Mouse (Mus musculus) adrenal gland, postnatal 36 days (tissue): Measurements from ENCODE around the gene Arhgdib. TPM values are rescaled to one million over a fixed set of nuclear protein-coding genes. Genes with fewer than 3 reads are reported as not detected.

Experiments
- DNase-seq, 2 experiments: peaks; one replicate each; pipeline ENCODE4 v3.0.0; 2021; ENCODE audit warnings: mixed read lengths in 1 of 2
- total RNA-seq, 2 experiments: library from RNA; stranded (reverse); gene quantifications; 2 replicates each; pipeline ENCODE4 v1.2.3; 2021

The Arhgdib gene
- total RNA-seq, 2 experiments from 2014 or later = 20.4 to 24.2 TPM

DNA sequence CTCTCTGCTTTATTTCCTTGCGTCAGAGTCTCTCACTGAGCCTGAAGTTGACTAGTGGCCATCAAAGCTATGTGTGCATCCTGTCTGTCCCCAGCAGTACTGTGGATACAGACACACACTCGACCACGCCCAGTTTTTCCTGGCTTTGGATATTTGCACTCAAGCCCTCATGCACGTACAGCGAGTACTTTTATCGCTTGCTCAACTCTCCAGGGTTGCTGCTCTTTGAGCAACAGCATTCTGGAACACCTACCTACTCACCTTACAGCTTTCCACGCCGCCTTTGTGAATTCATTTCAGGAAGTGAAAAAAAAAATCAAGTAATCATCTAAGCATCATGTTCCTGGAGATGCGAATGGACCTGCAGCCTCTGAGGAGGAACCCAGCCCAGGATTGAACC lies 11.2 kb upstream of the Arhgdib start:
- no peak for DNase-seq

DNA sequence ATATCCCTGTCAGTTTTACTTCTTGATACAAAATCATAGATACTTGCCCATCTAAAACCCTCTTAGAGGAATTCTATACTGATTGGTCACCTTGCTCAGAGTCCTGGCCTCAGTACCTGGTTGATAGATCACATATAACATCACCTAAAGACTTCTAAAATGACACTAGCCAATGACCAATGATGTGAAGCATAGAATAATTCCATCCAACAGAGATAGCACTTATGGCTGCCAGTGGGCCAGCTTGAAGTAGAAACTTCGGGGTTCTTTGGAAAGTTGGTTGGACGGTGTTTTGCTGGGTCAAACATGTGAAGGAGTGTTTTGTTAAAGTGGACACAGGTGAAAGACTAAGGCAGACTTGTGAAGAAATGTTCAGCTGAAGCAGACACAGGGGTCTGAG lies 8.5 kb upstream of the Arhgdib start:
- DNase-seq = no peak

DNA sequence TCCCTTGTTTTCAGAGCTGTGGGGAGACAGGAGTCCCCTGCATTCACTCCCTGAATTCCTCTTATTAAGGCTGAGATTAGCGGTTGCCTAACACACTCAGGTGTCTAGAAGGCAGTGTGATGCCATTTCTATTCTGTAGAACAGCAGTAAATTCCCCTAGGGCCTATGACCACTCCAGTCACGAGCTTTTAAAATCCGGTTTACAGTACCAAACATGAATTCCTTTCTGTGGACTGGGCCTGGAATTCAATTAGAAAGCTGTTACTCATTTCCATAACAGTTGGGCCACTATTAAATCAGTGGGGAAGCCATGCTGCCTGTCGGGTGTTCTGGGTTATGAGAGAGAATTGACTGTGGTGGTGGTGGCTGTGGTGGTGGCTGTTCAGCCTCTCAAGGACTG lies 6.0 kb upstream of the Arhgdib start:
- DNase-seq = no peak

DNA sequence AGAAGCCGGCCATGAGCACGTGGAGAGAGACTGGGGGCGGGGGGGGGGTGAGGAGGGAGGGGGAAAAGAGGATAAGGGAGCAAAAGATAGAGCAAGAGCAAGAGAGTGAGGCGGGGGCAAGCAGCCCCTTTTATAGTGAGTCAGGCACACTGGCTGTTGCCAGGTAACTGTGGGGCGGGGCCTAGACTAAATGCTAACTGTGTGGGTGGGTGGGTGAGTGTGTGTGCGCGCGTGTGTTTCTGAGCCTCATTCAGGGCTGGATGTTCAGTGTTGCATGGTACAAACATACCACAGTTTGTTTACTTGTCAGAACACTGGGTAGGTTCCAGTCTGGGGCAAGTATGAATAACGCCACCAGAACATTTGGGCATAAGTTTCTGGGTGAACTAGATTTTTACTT lies 5.2 kb upstream of the Arhgdib start:
- no peak for DNase-seq

DNA sequence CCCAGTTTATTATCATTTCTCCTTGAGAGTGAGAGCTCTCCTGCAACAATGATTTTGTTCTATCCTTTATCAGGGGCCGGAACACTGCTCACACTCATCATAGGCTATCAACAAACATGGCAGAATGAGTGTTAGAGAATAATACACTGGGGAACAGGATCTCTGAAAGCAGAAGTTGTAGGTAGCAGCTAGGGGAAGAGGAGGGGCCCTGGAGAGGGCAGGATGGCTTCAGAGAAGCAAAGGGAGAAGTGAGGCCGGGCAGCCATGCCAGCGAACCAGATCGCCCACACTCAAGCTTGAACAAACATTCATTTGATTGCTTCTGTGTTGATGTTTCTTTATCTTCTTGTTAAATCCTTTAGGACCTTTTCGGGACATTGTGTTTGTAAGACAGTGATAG lies 4.5 kb upstream of the Arhgdib start:
- DNase-seq = no peak

DNA sequence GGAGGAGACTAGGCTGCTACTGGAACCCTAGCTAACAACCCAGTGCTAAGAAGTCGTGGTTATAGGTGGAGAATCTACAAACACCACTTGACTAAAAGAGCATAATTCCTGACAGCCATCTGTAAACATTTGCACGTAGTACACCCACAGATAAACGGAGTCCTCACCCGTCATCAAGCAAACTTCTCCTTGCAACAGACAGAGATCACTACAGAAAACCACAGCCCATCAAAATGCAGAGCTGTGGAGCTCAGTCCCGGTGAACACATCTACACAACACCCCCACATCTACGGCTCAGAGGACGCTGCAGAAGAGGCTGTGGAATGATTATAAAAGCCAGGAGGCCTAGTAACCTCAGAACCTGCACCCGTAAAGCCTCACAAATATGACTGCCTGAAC lies 2.8 kb upstream of the Arhgdib start:
- no peak for DNase-seq

DNA sequence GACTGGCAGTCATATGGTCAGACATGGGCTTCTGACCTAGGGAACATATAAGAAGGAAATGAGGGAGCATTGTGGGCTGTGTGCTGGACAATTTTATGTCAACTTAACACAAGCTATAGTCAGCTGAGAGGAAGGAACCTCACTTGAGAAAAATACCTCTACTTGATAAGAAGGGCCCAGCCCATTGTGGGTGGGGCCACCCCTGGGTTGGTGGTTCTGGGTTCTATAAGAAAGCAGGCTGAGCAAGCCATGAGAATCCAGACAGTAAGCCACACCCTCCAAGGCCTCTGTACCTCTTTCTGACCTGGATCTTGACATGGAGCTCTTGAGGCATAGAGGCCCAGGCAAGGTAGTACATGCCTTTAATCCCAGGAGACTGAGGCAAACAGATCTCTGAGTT lies 1.7 kb upstream of the Arhgdib start:
- DNase-seq = no peak

DNA sequence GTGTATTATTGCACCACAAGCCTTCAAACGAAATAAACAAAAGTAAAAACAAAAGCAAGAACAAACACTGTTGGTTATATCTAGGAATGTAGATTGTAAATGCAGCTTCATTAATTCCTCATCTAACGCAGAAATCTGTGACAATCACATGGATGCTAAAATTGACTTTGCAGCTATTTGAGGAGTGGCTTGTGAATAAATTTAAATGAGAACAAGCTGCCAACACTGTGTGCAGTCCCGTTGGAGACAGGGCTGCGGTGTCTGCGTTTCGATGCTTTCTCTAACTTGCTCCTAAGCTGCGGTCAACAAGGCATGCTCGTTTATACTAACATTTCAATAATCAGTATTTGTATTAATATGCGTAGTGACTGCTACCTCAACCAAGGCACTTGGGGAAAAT lies 581 bp upstream of the Arhgdib start:
- DNase-seq = no peak

DNA sequence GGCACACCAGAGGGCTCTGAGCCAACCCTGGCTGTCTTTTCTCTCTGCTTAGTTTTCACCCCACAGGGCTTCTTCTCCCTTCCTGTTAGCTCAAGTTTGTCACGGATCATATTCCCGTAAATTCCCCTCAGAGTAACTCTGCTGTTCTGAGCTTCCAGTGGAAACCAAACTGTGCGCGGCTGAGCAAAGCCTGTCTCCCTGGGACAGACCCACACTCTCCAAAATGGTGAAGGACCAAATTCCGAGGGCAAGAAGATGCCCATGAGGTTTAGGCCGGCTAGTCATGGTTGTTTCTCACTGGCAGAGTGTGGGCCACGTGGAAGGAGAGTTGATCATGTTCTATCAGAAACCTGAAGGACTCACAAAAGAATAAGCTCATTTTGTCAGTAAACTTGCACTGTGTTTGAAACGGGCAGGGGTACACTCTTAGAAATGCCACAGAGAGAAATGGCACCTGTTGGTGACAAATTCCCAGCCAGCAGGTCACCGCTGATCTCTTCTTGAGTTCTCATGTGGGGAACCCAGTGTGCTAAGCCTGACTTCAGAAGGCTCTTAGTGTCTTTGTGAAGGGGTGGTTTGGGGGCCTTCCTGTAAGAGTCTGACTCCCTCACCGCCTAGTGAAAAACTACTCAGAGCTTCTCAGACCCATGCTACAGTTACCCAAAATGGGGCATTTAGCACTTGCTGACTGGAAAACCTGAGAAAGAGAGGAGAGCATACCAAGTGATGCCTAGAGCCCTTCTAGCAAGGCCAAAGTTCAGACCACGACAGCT lies 1.3 kb downstream of the Arhgdib start:
- DNase-seq = peak in 1 of 2 experiments; percentile 18

DNA sequence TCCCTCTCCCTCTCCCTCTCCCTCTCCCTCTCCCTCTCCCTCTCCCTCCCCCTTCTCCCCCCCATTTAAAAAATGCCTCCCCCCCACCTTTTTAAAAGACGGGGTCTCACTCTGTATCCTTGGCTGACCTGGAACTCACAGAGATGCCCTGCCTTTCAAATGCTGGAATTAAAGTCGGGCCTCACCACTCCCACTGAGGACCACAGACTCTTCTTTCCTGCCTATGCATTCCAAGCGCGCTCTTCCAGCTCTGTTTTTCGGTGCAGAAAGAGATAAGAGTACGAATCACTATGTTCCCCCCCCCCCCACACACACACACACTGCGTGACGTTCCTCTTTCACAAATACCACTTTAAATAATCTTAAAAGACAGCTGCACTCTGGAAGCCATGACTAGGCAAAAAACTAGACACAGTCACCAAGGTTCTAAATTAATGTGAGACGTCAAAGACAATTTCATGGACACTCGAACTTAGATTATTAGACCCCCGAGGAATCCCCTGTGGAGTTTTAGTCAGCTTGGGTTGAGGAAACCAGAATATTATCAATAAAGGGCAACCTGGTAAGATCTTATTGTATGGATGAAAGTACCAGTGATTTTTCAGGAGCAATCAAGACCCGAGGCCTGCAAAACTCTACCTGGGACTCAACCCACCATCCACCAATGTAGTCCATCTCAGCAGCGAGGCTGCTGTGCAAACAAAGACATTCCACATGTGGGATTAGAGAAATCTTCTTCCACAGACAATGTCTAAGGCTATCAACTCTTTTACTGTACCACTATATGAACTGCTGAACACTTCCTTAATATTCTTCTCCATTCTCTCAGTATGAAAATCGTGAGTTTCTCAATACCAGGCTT lies 2.1 kb downstream of the Arhgdib start:
- no peak for DNase-seq

DNA sequence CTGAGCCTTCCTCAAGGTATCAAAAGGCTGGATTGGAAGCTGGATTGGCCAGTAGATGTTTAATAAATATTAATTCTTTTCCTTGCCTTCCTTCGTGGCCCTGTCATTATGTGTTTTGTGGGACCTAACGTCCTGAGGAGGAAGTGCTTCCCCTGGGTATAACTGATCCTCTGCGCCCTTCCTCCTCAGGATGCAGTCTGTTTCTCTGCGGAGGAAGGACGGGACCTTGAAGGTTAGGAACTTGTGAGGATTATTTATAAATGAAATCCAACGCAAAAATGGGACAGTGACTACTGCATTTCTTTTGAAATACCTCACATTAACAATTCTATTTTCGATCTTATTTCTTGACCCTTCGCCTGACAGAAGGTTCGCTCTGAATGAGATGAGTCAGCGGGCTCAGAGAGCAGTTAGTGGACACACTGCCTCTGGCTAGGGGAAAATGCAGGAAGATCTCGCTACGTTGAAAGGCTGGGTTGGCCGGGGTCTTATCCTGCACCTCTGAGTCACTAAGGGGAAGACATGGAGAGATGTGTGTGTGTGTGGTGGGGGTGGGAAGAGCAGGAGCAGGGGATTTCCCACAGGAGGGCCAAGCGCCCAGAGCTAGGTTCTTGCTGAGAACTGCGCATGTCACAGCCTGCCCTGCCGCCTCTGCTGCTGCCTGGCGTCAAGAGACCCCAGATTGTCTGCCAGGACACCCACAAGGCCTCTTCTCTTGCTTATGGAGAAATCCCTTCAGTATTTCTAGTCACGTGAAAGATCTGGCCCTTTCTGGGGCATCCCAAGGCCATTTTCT lies 3.2 kb downstream of the Arhgdib start:
- DNase-seq = peak; percentile 17 to 52

DNA sequence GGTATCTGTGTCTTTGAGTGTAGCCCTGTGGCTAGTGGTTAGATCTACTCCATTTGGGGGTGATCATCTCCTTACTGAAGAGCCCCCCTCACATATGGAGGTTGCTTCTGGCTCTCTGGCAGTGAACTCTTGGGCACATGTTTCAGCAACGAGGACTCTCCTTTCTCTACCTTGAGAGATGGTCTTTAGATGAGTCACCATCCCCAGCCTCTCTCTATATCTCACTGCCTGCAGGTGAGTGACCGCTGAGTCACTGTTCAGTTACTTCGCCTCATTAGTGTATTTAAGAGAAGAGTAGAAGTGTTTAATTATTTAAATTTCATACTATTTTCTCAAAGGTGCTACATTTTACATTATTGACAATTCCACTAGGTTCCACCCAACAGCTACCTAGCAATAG lies 4.6 kb downstream of the Arhgdib start:
- DNase-seq = no peak

DNA sequence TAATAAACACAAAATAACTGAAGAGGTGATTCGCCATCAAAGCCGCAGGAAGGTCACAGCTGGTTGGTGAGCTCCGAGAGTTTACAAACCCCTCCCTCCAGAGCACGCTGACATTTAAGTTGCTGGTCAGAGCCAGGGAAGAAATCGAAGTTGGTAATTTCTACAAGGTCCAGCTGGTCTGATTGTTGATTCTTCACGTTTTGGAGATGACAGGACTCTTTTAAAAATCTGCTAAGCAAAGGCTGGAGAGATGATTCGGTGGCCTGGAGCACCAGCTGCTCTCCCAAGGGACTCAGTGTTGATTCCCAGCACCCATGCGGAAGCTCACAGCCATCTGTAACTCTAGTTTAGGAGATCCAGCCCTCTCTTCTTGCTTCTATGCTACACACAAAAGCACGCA lies 5.3 kb downstream of the Arhgdib start:
- no peak for DNase-seq

DNA sequence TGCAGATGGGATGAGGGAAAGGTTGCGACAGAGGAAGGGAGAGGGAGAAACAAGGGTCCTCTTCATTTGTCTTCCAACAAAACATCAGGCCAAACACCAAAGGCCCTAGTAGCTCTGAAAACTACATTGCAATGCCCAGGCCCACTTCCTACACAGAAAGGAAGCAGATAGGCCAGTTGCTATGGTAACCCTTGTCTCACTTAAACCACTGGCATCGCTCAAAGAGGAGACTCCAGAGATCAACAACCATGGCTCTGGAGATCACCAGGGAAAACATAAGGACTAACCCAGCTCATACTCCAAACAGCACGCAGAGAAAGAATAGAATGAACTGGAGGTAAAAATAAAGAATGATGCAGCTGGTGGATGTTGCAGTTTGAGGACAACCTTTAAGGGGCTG lies 6.5 kb downstream of the Arhgdib start:
- DNase-seq = no peak

DNA sequence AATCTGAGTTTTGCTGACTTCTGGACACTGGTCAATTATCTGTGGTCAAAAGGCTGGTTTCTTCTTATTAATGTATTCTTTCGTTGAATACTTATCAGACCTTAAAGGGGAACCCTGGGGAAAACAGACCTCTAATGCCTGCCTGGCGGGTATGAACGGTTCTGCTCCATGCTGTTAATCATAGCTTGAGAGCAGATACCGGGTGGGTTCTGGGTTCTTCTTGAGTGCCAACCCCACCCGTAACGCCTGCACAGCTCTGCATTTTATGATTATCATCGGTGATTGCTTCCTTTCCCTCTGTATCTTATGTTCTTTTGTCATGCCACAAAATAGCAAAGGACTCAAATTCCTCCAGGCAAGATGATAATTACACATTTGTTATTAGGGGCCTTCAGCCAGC lies 7.6 kb downstream of the Arhgdib start:
- no peak for DNase-seq

DNA sequence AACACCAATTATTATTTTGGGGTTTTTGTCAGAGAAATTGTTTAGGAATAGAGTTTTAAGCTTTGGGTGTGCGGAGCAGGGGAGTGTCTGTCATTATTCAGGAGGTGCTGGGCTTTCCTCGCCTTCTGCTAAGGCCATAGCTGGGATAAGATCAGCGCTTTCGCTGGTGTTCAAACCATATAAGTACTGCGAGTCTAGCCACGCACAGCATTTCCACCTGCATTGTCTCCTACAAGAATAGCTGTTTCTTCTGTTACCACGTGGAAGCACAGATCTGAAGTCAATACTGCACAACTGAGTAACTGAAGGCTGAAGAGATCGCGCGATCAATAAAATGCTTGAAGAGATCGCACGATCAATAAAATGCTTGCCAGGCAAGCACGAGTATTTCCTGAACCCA lies 10.5 kb downstream of the Arhgdib start:
- DNase-seq = no peak

DNA sequence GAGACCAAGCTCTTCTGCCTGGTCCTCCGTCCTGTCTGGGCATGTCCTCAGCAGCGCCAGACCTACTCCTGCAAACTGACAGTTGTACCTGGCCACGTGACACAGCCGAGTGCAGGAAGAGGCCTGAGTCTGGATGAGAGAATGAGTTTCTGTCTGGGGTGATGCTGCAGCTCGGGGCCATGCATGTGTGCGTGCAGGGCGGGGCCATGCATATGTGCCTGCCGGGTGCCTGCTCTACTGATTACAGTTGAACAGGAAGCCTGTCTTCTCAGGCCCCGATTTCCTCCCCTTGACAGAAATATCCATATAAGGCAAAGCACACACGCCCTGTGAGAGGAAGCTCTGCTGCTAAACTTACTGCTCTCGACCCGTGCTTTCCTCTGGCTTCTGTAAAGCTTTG lies 11.0 kb downstream of the Arhgdib start:
- peak in 1 of 2 experiments; percentile 31 for DNase-seq

DNA sequence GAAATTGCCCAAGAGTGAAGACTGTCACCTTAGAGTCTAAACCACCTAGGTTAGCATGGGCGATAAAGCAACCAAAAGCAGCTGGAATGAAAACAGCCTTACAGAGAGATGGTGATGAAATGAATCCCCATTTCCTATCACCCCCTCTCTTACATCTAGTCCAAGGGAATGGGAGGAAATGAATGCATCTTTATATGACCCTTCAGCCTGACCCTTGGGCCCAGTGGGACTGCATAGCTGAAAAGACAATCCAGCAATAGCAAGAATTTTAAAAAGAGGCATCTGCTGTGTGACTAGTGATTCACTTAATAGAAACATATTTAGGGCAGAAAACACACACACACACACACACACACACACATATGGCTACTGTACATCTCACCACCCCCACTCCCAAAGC lies 14.1 kb downstream of the Arhgdib start:
- DNase-seq = no peak

DNA sequence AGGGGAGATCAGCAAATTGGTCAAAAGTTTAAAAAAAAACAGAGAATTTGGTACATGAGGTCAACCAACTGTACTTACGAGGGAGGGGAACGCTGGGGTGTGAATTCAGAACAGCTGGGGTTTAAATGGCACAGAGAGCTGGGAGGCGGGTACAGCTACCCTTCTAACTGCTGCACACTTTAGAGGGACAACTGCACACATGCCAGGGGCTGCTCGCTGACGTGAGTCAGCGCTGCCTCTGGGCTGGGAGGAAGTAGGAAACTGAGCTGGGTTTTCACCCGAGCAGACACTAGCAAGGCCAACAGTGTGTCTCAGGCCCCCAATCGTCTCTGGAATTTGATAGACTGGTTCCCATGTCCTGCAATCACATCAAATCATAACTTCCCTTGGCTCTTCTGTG lies 16.6 kb downstream of the Arhgdib start:
- DNase-seq = no peak

DNA sequence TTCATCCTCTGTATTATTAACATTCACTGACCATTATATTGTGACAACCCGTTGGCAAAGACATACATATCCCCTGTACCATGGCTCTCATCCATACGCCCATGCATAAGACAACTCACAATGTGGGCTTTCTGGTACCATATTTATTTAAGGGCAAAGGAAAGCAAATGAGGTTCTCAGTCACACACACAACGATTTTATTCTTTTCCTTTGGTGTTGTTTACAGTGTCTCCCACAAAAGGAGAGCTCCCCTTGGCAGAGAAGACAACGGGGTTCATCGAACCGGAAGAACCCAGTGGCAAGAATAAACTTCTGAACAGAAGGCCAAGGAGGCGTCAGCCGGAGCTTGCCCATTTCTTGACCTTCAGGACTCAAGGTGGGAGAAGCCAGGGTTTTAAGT lies 18.2 kb downstream of the Arhgdib start, which contains the start of gene Pde6h:
Pde6h (plus strand) TSS at position 301 of the 400 bp plus-strand sequence.
- no peak for DNase-seq

DNA sequence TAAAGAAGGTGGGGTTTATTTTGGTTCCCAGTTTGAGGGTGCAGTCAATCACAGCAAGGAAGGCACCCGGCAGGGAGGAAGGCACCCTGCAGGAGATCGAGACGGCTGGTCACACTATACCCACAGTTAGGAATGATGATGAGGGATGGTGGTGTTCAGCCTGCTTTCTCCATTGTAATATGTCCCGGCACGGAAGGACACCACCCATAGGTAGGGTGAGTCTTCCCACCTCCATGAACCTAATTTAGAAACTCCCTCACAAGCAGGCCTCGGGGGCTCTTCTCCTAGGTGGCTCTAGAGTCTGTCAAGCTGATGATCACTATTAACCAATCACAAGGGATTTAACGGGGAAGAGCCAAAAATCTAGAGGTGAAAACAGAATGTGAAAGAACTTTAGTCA lies 18.8 kb downstream of the Arhgdib start:
- no peak for DNase-seq

DNA sequence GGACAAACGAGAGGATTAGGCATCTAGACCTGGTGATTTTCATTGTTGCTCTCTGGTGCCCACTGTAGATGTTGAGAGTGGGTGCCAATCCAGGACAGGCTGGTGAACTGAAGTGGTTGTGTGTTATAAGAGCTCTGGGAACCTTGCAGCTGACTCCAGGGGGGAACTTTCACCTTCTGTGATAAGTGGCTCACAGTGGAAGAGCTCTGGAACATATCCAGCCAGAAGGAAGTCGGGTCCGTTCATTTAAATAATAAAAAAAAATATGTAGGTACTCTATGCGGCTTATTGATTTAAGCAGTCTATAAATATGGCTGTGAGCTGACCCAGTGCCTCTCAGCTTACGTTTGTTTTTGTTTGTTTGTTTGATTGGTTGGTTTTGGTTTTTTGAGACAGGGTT lies 19.6 kb downstream of the Arhgdib start, which contains the start of gene Erp27:
Erp27 (minus strand) TSS at position 101 of the 400 bp plus-strand sequence.
- DNase-seq = no peak

DNA sequence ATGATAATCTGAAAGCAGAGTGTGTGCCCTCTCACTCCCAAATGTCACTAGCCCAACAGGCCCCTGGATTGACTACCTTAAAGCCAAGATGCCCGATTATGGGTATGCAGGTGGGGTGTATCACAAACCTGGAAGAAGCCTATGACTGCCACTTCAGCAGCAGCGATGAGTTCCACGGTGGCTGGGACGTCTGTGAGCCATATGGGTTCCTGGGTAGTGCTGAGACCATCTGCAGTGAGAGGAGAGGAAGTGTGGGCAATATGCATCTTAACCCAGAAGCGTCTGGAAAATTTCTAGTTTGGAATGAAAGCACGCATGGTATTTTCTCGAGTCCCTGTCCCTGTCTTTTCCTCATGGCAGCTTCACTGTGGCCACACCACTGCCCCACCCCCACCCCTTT lies 20.1 kb downstream of the Arhgdib start:
- DNase-seq = no peak
